27 mouse cellular contexts compared by ENCODE assay signal in the genomic region with DNA sequence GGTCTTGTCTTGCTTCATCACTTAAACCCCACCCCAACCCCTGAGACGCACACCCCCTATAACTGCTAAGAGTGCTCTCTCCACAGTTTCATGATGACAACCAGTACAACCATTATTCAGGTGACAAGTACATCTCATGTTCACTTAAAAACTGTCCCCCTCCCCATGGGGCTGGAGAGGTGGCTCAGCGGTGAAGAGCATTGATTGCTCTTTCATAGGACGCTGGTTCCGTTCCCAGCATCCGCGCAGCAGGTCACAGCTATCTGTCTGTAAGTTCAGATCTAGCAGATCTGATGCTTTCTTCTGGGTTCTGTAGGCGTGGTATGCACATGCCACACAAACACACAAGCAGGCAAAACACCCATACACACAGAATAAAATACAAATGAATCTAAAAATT.
DNase-seq lines count a peak whose midpoint lies in the region; ATAC-seq and TF ChIP-seq lines count a peak whose summit lies in the region.
"Had no signal": no experiment of that assay in that cellular context is flagged by ENCODE, and none has a peak within 500 bp of the region (broad histone marks: within the 10 kb centered on the region; RNA-seq: fewer than 3 reads in every experiment).

No protein-coding gene starts in this region.

- peaks cover 6% of the 10 kb centered on the region; the same call in 1 of the 2 replicates for H3K27me3 ChIP-seq in heart, embryonic 13.5 days (replicated peaks)
- no peaks in the 10 kb centered on the region for H3K27me3 ChIP-seq in thymus, adult 2 months (ENCODE audit: control insufficient read depth, insufficient read depth, low read length)
- H3K27me3 ChIP-seq: embryonic facial prominence, embryonic 13.5 days; forebrain, embryonic 13.5 days; heart, embryonic 15.5 days had no signal

- no peak overlapping the region for H3K4me3 ChIP-seq in heart, embryonic 13.5 days
- H3K4me3 ChIP-seq in thymus, adult 2 months (ENCODE audit: control insufficient read depth, insufficient read depth, low read length), result no peak overlapping the region
- H3K4me3 ChIP-seq: embryonic facial prominence, embryonic 10.5 days; embryonic facial prominence, embryonic 13.5 days; erythroblast, embryonic 14.5 days; forebrain, embryonic 13.5 days; gastrocnemius, adult 2 months; heart, embryonic 15.5 days had no signal

- no peak for TF ChIP-seq POLR2A in thymus, adult 2 months (IDR thresholded peaks at IDR 0.05; ENCODE audit: control insufficient read depth, extremely low read depth, insufficient read depth, low read length, poor library complexity)

- WGBS in heart, embryonic 13.5 days, result 92% methylated on average over 7 of the region's 7 CpGs
- 80% methylated on average over 7 of the region's 7 CpGs for WGBS in thymus, adult 2 months

- intact Hi-C loops in heart, postnatal 14 days (cut with DNase I), result no loop called here

- no peak overlapping the region for H3K4me2 ChIP-seq in heart, embryonic 13.5 days
- H3K4me2 ChIP-seq: embryonic facial prominence, embryonic 13.5 days; forebrain, embryonic 13.5 days; heart, embryonic 11.5 days; heart, embryonic 15.5 days; hindbrain, embryonic 14.5 days had no signal

- ATAC-seq in heart, embryonic 13.5 days (ENCODE audit: extremely low read depth, insufficient number of reproducible peaks, low FRiP score, low TSS enrichment), result no peak
- ATAC-seq: forebrain, embryonic 13.5 days; forebrain, postnatal 0 days; hindbrain, postnatal 0 days had no signal

- DNase-seq in heart, postnatal 14 days, result no peak
- no peak for DNase-seq in thymus, adult 2 months
- no peak for DNase-seq in thymus, adult 18-20 months
- DNase-seq in induced T-regulatory cell, adult 2 months (ENCODE audit: low read depth), result peak; percentile 64
- DNase-seq in adrenal gland, adult 8-10 months, result no peak
- DNase-seq: adrenal gland, adult 2 months; adrenal gland, postnatal 25 days; cerebellum, adult 11-12 months; cerebellum, adult 8-10 months; cerebellum, postnatal 10 days; cerebellum, postnatal 36 days; embryo, embryonic 11 days; forebrain, postnatal 0 days; gastrocnemius, adult 2 months; gastrocnemius, postnatal 14 days; heart, adult 11 months; heart, postnatal 10 days; heart, postnatal 4 days had no signal

- peaks cover 2% of the 10 kb centered on the region for H3K36me3 ChIP-seq in heart, embryonic 13.5 days
- peaks cover 16% of the 10 kb centered on the region for H3K36me3 ChIP-seq in thymus, adult 2 months (ENCODE audit: control insufficient read depth, insufficient read depth, low read length)

- H3K9me3 ChIP-seq in heart, embryonic 13.5 days, result no peaks in the 10 kb centered on the region
- H3K9me3 ChIP-seq: heart, embryonic 15.5 days had no signal

- H3K4me1 ChIP-seq in heart, embryonic 13.5 days, result peaks cover 57% of the 10 kb centered on the region
- peaks cover 85% of the 10 kb centered on the region for H3K4me1 ChIP-seq in thymus, adult 2 months (replicated peaks; ENCODE audit: control insufficient read depth, insufficient read depth, low read length)

- H3K27ac ChIP-seq in heart, embryonic 13.5 days (replicated peaks), result peak overlapping the region; percentile 25; the same call in 1 of the 2 replicates
- H3K27ac ChIP-seq in thymus, adult 2 months (ENCODE audit: control insufficient read depth, insufficient read depth, low read length), result peak overlapping the region; percentile 76
- H3K27ac ChIP-seq: embryonic facial prominence, embryonic 10.5 days; gastrocnemius, adult 2 months; heart, embryonic 15.5 days; hindbrain, embryonic 14.5 days; hindbrain, postnatal 0 days had no signal

- no peak for TF ChIP-seq CTCF in thymus, adult 2 months (IDR thresholded peaks at IDR 0.05; ENCODE audit: borderline replicate concordance, control insufficient read depth, extremely low read depth, insufficient read depth, low read length, poor library complexity)

- no peak overlapping the region for H3K9ac ChIP-seq in heart, embryonic 13.5 days
- H3K9ac ChIP-seq: embryonic facial prominence, embryonic 13.5 days; forebrain, postnatal 0 days; heart, embryonic 15.5 days; hindbrain, embryonic 14.5 days had no signal
